Mouse (Mus musculus) liver (tissue): ENCODE measurements around the gene Arfgef2.

ENCODE experiments used
- DNase-seq: peaks from one replicate; pipeline ENCODE4 v3.0.0-alpha.2; 2020; ENCODE audit warnings: mixed read lengths

The Arfgef2 gene

DNA sequence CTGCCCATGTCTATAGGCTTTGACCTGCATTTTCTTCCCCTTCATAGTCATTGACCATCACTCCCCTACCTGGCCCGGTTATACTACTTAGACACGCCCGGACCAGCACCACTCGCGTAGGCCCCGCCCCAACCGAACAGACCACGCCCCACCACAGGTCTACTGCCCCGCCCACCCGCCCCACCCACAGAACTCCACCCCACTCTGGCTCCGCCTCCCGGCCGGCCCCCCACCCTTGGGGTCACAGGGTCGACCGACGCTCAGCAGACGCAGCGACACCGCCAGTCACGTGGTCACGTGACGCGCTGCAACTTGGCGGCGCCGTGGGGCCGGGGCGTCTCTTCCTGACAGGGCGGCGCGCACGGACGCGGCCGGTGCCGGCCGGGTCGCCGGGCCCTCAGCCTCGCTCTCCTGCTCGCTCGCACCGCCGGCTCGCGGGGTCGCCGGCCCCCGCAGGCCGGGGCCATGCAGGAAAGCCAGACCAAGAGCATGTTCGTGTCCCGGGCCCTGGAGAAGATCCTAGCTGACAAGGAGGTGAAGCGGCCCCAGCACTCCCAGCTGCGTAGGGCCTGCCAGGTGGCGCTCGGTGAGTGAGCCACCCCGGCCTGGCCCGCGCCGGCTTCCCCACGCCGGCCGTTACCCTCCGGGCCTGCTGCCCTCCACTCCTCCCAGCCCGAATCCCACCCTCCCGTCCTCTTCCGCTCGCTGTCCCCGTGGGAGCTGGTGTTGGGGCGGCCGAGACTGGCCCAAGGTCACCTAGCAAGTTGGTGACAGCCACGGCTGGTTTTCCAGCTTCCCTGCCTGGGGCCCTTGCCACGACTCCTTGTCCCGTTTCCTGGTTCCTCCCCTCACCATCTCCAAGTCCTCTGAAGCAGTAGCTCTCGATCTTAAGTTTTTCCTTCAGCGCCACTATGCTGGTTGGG, at the start of gene Arfgef2:
Gene Arfgef2, plus strand, starts transcription at position 339 of the 923 bp plus-strand sequence.
- peak; percentile 94 for DNase-seq

DNA sequence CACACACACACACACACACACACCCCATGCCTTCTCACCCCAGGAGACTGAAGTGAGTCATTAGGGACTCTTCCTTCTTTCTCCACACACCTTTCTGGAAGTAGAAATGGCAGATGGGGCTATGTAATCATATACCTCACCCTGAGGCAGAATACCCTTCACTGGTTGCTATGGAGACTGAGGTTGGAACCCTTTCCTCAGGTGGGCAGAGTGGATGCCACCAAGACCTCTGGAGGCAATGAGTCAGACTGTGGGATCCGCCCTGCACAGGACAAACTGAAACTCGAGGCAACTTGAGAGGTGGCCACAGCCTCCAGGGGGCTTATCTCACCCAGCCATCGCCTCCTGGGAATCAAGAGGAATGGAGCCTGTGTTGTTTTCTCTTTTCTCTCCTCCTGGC, 47.4 kb upstream of the Arfgef2 start:
- DNase-seq, result no peak

DNA sequence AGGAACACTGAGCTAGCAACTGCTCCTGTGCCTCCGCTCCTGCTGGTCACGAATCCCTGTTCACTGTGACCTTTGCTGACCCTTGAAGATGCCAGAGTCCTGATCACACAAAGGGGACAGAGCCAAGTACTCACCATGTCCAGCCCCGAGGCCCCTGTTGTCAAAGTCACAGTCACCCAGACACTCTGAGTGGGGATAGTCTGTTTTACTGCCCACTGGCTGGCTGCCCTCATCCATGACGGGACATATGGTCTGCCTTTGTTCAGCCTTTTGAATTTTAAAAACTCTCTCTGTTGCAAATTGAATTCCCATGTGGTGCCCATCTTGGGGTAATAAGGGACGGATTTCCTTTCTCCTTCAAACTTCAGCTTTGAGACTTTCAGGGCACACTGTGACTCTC, 41.3 kb upstream of the Arfgef2 start:
- no peak for DNase-seq

DNA sequence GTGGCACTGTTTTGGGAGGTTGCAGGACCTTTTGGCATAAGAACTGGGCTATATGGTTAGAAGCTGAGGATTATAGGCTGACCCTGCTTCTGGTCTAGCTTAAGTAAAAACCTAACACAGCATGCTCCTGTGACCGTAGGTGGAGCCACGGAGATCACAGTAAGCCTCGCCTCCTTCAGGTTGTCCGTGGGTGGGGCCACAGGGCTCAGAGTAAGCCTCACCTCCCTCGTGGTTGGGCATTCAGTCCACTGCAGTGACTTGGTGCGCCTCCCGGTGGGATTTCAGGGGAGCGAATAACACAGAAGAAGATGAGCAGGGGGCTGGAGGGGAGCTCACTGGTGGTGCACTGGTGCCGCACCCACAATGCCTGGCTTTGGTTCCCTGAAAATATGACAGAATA, 37.8 kb upstream of the Arfgef2 start:
- no peak for DNase-seq

DNA sequence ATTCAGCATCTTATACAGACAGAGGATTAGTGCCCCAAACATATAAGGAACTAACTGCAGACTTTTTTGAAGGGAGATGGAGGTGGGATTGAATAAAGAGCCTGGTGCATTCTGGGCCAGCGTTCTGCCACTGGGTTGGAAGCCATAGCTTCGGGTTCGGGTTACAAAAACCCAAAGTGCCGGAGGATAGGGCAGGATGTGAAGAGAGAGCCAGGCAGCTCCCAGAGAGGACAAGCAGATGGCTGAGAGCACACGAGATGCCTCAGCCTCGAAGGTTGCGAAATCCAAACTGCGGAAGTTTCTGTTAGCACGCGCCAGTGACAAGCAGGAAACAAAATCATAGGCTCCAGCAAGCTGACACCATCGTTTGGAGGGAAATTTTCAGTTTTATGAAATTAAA, 34.0 kb upstream of the Arfgef2 start:
- peak; percentile 29 for DNase-seq

DNA sequence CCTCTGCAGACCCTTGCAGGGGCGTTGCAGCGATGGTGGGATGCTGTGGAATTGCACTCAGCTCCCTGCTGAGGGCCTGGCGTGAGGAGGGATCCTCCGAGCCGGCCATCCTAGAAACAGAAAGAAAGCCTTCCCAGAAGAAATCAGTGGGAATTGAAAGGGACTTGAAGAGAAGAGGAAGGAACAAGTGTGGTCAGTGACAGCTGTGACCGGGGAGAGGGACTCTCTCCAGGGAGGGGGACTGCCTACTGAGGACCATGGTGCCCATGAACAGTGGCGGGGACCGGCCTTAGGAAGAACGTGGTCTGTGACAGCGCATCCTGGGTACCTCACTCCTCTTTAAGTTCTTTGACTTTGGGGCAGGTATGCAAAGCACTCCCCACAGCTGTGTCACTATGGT, 31.8 kb upstream of the Arfgef2 start:
- no peak for DNase-seq

DNA sequence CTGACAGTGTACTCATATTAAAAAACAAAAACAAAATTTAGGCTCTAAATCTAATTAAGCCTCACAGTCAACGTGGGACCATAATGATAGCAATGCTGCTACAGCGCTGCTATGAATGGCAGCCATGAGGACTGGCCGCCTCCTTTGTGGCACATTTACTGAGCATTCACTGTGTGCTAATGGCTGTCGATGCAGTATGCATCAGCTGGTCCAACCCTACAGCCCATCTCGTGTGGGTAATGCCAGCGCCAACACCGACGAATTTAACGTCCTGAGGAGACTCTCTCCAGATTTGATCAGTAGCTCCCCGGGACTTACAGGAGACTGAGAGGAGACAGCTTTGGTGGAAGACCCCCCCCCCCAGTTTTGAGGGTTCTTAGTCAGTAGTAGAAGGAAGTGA, 31.1 kb upstream of the Arfgef2 start:
- DNase-seq, result no peak

DNA sequence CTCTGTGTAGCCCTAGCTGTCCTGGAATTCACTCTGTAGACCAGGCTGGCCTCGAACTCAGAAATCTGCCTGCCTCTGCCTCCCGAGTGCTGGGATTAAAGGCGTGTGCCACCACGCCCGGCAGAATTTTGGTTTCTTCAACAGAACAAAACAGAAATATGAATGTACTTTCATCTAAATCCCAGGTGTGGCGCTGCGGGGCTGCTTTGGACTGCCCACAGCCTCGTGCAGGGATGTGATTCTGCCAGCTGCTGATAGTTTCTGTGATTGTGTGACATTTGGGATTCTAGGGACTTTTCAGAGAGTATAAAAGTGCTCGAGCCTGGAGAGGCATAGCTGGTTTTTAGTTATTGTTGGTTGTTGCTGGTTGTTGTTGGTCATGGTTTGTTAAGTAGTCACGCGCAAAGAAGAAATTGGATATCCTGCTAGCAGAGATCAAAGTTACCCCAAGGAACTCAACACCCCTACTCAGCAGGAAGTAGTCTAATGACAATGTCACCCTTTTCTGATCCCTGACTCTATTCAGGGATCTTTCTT, 30.0 kb upstream of the Arfgef2 start:
- DNase-seq, result no peak

DNA sequence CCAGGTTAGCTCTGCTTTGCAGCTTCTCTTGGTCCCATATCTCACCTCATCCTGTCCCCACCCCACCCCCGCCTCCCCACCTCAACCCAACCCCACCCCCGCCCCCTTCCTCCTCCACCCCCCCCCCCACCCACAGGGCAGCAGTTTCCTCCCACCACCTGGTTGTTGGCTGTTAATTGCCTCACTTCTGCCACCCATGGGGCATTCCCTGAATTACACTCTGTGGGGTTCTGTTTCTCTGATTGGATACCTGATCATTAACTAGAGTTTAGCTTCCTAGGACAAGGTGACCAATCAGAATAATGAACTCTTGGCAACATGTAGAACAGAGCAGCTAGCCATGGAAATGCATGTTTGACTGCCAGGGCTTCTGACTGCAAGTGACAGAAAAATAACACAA, 29.1 kb upstream of the Arfgef2 start:
- peak; percentile 42 for DNase-seq

DNA sequence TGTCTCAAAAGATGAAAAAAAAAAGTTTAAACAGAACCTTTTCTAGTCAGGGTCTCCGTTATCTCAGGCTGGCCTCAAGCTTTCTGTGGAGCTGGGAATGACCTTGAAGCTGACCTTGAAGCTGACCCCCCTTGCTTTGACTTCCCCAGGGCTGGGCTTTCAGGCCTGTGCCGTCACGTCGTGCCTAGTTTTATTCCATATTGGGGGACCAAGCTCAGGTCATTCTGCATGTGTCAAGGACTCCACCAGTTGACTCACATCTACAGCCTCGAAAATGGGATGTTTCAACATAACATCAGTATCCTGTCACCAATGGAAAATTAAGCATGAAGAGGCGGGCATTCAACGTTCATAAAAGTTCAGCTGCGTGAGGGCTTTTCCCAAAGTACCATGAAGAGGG, 25.4 kb upstream of the Arfgef2 start:
- no peak for DNase-seq

DNA sequence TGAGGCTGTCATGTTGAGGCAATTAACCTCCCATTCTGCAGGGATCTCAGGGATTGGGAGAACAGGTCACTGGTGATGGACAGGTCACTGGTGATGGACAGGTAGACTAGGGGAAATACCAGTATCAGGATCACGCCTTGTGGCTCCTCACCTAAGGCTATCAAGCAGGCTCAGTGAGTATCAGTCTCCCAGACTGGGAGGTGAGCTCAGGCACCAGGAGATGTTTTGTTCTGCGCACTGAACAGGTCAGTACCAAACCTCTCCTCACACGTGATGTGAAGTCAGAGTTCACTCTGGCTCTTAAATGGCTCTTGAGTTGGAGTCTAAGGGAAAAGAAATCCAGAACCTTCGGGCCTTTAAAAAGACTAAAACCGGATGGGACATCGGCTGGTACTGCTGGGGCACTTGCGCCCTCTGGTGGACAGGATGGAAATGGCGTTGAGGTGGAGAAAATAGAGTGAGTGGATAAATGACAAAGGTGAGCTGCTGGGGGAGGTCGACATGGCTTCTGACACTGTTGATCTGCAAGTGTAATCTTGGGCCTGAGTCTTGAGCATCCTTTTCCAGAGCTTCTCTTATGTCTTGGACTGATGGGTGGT, 24.3 kb upstream of the Arfgef2 start:
- DNase-seq, result peak; percentile 77

DNA sequence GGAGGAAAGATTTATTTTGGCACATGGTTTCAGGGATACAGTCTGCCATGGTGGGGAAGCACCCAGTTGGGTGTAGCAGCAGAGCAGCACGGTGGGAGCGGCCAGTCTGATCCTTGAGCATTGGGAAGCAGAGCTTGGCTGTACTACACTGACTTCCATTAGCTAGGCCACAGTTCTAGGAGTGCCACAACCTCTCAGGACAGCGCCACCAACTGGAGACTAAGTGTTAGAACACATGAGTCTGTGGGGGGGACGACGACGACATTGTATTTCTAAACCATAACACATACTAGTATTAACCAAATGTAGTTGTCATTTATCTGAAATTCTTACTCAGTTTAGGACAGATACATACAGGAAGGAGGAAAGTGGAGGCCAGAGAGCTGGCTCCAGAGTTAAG, 21.0 kb upstream of the Arfgef2 start:
- DNase-seq, result no peak

DNA sequence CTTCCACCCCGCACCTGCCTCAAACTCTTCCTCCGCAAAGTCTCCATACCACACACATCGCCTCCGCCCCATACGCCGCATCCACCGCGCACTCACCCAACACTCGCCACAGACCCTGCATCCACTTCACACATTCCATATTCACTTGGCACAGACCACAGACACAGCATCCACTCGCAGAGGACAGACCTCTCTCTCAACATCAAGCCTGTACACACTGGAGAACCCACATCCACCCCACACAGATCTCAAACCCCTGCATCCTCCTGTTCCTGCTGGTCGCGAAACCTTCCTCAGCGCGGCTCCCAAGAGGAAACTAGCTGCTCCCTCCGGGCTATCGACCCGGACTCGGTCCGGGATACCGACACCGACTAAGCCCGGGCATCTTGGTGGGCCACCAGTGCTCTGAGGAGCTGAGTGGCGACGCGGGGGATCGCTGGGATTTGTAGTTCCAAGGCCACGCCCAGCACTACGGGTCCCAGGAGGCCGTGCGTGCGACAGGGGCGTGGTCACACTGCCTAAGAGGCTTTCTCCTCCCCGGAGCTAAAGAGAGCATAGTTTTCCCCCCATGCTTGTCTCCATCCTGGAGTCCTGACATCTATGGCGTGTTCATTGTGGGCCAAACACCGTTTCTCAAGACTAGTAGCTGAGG, 18.9 kb upstream of the Arfgef2 start:
- peak; percentile 91 for DNase-seq

DNA sequence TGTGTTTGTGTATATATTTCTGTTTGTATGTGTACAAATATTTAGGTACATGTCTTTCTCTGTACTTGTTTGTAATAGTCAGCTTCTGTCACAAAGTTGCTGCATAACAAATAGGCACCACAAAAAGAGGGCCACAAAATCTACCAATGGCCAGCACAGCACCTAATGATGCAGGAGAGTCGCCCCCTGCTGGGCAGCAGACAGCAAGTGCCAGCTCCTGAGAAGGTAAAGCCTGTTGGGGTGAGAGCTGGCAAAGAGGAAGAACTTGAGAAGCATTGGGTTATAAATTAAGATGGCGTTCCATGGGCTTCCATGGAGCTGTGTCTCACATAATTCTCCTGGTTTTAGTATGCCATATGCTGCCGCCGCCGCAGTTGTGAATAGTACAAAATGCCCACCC, 13.7 kb upstream of the Arfgef2 start:
- peak; percentile 43 for DNase-seq

DNA sequence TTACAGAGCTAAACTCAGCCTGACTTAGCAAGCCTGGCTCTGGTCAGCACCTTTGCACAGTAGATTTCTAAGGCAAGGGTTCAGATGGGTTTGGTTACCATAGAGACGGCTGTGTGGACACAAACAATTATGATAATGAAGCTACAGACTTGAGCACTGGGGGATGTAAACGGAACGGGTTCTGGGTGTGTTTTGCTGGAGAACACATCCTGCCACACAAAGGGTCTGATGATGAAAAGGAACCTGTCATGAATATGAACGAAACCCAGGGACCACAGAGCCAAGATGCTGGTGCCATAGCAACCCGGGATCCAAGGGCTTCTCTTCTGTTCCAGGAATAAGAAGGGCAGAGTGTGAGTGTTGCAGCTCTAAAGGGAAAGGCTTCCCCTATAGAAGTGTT, 13.0 kb upstream of the Arfgef2 start, which contains the start of gene Trp53rkb:
Gene Trp53rkb, plus strand, starts transcription at position 177 of the 400 bp plus-strand sequence.
- no peak for DNase-seq

DNA sequence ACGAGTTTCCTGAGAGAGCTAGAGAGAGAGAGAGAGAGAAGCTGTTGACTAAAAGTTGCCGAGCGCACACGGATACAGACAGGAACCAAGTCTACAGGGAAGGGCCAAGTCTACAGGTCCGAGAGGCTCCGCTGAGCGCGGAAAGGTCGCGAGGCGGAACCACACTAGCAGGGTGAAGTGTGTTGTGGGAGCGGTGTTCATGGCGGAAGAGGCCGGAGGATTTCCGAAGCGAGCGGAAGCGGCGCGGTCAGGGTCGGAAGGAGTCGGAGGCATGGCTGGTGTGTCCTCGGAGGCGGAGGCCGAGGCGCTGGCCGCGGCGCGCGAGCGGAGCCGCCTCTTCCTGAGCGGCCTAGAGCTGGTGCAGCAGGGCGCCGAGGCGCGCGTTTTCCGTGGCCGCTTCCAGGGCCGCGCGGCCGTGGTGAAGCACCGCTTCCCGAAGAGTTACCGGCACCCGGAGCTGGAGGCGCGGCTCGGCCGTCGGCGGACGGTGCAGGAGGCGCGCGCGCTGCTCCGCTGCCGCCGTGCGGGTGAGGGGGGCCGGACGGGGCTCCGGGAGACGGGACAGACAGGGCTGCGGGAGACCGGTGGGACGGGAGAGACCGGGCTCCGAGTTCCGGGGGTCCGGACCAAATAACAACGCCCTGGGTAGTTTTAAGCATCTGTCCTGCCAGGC, 11.7 kb upstream of the Arfgef2 start:
- peak; percentile 85 for DNase-seq

DNA sequence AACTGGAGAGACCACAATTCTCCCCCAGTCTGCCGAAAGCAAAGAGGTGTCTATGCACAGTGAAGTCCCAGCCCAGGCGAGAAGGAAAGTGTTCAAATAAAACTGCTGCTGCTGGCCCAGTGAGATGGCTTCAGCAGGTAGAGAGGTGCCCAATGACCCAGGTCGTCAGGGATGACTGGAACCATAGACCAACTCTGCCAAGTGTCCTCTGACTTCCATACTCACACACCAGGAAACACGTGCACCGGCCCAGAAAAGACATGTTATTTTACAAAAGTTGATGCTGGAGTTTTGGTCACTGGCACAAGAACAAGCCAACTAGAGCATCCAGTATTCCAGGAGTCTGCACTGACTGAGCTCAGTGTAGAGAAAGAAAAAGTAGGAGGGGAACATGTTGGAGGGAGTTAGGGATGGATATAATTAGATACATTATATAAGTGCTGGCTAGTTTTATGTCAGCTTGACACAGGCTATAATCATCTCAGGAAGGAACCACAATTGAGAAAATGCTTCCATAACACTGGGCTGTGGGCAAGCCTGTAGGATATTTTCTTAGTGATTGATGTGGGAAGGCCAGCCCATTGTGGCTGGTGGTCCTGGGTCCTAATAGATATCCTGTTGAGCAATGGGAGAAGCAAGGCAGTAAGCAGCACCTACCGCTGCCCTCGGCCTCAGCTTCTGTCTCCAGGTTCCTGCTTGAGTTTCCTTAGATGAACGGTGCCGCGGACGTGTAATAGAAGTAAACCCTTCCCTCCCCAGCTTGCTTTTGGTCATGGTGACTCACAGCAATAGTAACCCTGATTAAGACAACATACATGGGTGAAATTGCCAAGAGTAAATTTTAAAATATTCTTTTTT, 5.5 kb upstream of the Arfgef2 start:
- no peak for DNase-seq

DNA sequence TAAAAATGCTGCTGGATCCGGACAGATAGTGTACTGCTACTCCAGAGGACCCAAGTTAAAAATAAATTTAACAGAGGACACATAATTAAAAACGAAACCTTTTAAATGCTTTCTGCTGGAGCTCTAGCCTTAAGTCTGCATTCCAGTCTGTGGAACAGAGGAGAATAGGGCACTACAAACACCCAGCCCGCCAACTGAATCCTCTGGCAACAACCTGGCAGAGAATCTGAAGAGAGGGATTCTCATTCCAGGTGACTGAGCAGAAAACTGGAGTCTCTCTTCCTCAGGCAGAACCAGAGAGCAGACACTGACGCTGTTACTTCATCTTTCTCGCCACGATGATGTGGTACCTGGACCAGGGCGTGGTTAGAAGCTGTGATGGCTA, 4.9 kb upstream of the Arfgef2 start:
- no peak for DNase-seq

DNA sequence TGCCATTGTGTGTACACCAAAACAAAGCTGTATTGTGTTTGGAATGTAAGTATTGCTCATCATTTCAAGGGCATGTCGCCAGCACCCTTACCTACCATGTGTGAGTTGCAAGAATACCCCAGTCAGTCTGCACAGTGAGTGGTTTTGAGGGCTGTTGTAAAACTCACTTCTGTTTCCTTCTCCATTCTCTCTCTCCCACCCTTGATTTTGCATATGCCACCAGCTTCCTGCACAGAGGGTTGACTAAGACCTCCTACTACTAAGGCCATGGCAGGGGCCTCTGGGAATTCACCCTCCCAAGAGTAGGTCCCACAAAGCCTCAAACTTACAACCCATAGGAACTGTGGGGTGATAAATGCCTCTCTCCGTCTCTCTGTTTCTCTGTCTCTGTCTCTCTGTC, 4.0 kb upstream of the Arfgef2 start:
- no peak for DNase-seq

DNA sequence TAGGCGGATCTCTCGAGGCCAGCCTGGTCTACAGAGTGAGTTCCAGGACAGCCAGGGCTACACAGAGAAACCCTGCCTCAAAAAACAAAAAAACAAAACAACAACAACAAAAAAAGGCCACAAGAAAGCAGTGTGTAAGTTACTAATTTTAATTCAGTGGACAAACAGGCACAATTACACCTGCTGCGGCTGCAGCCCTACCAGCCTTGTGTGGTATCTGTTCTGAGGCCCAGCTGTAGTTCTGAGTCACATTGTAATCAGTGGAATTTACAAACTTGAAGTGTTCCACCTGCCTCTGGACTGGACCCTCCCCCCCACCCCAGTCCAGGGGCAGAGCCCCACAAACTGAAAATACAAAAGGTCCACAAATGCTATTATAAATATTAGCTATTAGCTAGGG, 2.1 kb upstream of the Arfgef2 start:
- no peak for DNase-seq

DNA sequence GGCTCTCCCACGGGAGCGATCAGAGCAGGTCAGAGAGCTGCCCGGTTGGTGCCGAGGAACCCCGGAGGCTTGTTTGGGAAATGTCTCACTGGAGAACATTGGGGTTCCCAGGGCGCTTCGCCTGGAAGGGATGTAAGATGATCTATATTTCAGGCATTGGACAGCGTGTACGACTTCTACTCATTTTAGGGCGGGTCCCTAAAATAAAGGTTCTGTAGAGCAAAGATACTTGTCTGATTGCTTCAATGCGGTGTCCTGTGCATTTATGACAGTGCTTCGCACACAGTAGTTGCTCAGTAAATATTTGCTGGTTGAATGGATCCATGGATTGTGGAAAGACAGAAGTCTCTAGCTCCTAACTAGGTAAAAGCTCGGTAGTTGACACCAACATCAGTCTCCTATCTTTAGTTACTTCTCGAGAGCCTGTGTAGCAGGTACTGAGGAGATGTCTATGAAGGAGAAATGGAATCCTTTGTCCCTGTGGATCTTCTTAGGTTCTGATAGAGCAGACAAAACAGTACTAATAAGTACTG, 851 bp downstream of the Arfgef2 start:
- peak; percentile 39 for DNase-seq

DNA sequence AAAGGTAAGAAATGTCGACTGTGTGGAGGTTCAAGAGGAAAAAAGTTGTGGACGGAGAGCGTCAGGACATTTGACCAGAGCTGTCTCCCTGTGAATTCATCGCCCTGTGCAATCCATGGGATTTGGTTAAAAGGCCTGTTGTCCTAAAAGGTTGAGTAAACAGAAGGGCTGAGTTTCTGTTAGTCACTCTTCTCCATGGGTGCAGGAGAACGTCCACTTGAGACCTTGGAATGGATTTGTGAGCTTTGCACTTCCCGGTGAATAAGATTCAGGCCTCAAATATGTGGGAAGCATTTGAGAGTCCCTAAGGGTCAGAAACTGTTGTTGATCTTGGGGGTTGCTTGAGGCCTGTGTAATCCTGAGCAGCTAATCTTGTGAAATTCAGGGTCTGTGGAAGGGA, 1.4 kb downstream of the Arfgef2 start:
- no peak for DNase-seq
